Mouse (Mus musculus): ENCODE data around the gene Tango6. TPM values are rescaled to one million over a fixed set of nuclear protein-coding genes. Genes with fewer than 3 reads are reported as not detected.

Tango6 gene
- total RNA-seq, 2 experiments from 2014 or later, result 10.0 to 10.8 TPM

DNA sequence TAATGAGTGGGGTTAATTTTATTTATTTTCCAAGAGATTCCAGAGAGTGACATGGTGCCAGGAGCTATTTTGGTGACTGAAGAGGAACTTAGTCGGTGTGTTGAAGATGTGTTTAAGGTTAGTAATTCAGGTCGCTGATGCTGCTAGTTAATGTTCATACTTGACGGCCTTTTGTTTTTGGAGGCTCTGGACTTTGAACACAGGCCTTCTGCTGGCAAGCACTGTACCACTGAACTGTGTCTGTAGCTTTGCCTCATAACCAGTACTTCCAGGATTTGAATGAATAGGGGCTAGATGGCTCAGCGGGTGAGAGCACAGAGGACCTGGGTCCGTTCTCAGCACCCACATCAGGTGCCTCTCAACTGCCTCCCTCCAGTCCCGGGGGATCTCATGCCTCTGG, 17.3 kb downstream of the Tango6 start:
- DNase-seq, result no peak

DNA sequence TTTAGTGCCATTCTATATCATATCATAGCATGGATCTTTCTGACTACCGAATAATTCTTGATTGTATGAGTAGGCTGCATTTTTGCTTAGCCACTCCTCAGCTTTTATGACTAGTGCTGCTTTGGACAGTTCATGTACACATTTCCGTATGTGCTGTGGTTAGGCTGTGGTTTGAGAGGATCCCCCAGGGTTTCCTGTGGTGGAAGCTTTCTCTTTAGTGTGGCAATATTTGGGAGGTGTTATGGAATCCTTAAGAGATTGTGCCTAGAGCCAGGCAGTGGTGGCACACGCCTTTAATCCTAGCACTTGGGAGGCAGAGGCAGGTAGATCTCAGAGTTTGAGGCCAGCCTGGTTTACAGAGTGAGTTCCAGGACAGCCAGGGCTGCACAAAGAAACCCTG, 18.5 kb downstream of the Tango6 start:
- DNase-seq, result no peak

DNA sequence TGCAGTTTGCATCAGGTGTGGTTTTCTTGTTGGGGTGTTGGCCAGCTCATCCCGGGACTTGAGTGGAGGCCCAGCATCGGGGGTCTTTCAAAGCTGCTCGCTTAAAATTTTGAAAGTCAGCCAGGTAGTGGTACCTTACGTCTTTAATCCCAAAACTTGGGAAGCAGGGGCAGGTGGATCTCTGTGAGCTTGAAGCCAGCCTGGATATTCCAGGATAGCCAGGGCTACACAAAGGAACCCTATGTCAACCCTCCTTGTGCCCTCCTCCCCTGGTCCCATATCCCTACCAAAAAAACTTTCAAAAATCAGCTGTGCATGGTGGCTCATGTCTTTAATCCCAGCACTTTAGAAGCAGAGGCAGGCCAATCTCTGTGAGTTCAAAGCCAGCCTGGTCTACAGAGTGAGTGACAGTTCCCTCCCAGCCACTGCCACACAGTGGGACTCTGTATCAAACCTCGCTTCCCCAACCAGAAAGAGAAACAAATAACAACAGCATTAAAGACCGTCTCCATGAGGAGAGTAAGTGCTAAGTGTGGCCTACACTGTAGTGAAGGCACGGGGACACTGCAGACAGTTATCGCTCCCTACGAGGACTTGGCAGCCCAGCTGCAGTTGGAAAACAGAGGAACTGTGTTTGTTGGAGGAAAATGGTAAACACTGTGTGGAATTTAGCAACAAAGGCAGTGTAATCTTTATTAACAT, 21.5 kb downstream of the Tango6 start:
- no peak for DNase-seq

DNA sequence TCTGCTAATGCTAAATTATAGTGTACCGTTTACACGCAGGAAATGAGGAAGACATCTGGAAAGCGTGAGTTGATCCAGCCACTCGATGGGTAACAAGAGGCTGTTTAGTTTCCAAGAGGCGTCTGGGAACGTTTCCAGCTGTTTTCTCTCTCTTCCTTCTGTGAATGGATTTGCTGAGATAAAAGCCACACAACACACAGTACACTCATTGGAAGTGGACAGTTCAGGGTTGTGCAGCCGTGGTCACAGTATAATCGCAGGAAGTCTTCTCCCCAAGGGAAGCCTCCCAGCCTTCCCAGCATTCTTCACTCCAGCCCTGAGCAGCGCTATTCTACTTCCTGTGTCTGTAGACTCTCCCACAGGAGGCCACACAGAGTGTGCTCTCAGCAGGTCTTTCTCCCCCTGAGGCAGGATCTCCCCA, 22.0 kb downstream of the Tango6 start:
- peak; percentile 80 to 91 for DNase-seq

DNA sequence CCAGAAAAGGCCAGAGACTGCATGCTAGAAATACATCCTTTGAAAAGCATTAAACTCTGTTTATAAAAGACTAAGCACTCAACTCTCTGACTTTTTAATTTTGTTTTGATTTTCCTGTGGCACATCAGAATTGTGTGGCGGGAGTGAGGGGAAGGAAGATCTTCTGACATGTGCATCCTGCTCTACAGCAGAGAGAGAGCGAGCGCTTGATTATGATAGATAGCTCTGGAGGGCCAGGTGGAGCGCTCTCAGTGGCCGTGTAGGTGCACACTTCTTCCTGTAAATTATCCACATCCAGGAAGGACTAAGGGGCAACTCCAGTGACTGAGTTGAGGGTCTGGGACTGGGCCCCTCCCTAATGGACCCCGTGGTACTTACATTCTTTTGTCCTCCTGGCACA, 23.3 kb downstream of the Tango6 start:
- DNase-seq, result no peak

DNA sequence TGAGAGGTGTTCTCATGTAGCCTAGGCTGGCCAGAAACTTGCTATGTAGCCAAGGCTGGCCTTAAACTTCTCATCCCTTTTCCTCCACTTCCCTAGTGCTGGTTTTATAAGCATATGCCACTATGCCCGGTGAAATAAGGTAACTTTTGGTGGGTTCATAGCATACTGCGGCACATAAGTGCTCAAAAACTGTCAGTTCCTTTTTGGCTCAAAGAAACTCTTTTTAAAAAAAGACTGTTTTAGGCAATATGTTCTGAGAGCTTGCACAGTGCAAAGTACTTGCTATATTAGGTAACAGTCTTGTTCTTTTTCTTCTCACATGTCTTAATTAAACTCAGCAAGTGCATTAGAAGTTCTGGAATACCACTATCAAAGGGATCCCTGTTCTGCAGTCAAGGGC, 27.1 kb downstream of the Tango6 start:
- DNase-seq, result no peak

DNA sequence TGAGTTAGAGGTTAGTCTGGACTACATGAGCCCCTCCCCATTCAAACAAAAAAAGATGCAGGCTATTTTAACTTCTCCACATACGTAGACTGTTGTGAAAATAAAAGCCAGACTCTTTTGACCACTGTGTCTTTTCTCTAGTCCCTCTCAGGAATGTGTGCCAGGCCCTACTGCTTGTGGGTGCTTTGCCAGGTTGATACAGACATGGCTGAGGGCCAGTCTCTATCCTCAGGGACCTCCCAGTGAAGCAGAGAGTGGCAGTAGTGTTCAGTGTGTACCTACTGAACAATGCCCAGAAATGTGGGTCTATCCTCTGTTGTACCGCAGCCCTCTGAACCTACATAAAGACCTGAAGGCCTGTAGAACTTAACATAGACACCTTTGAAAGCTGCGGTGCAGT, 29.6 kb downstream of the Tango6 start:
- no peak for DNase-seq

DNA sequence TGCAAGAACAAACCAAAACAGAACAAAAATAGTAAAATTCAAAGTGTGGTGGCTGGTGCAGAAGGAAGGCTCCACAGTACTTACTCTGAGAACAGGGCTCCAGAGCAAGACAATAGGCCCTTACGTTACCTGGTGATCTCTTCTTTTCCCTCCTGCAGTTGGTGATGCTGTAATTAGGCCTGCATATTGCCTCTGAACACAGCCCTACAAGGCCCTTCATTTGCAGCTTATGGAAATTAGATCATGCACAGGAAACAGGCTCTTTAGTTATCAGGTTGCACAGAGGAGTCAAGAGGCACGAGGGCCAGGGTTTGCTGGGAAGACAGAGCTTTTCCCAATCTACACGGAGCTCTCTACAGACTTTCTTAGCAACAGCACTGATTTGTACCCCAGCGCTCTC, 31.4 kb downstream of the Tango6 start:
- no peak for DNase-seq

DNA sequence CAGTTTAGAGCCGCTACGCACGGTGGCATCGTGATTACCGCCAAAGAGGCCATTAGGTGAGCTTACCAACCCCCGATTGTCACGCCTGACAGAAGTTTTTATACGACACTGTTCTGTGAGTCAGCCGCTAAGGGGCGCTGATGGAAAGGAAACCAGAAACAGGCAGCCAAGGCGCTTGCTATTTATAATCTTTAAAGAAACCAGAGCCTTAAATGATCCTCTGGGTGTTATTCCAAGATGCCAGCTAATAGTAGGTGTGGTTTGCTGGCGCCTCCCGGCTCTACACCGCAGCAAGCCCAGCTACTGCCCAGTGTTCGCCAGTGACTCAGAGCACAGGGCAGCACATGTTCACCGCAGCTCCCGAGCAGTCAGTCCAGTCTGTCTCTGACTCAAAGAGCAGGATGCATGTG, 35.2 kb downstream of the Tango6 start:
- DNase-seq, result peak; percentile 85 to 92

DNA sequence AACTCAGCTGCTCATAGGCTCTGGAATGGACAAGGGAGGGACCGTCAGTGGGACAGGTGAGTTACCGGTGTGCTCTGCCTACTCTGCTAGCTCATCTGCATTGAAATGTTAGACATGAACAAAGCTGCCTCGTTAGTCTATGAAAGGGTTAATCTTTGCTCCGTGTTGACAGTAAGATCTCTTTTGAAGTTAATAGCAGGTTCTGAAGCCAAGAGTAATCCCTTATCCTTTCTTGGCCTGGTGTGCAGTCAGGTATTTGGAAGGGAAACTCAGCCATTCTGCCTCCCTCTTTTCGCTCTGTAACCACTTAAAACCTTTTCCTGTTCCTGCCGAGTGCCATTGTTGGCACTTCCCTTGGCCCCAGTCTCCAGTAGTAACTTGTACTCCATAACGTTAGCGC, 38.1 kb downstream of the Tango6 start:
- no peak for DNase-seq

DNA sequence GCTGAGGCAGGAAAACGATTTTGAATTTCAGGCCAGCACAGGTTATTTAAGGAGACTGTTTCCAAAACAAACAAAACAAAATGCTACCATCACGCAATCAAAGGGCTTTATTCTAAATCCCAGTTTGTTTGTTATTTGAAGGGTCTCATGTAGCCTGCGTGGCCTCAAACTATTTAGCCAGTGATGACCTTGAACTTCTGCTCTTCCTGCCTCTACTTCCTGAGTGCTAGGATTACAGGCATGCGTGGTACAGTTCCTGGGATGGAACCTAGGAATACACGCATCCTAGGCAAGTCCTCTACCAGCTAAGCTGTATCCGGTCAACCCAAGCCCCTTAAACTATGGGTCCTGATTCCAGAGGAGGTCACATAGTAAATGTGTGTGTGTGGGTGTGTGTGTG, 39.6 kb downstream of the Tango6 start:
- DNase-seq, result no peak

DNA sequence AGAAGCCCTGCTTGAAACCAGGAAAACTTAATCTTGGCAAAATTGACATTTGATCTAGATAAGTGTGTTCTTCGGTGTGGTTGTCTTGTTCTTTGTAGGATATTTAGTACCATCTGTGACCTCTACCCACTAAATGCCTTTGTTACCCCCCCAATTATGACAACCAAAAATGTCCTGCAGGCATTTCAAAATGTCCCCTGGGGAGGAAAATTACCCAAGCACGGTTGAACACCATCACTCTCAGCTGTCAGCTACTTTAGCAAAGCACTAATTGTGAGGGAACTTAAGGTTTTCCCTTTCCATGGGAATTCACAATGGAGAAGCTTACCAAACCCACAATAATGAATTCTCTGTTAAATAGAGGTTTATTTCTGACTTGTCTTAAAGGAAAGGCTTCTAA, 41.1 kb downstream of the Tango6 start:
- DNase-seq, result no peak

DNA sequence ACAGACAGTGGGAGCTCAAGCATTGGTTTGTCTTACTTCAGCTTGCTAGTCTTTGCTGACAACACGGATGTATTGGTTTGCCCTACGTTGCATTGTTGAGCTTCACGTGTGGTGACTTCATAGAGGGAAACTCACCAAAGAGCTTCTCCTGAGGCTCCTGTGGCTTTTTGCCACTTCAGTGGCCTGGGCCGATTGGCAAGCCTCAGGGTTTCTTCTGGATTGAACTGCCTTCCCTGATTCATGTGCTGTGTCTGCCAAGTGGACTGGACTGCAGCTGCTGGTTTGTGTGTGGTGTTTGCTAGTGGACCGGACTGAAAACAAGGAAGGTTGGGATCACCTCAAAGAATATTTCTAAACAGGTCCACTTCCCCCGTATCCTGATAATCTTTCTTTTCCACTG, 43.7 kb downstream of the Tango6 start:
- no peak for DNase-seq

DNA sequence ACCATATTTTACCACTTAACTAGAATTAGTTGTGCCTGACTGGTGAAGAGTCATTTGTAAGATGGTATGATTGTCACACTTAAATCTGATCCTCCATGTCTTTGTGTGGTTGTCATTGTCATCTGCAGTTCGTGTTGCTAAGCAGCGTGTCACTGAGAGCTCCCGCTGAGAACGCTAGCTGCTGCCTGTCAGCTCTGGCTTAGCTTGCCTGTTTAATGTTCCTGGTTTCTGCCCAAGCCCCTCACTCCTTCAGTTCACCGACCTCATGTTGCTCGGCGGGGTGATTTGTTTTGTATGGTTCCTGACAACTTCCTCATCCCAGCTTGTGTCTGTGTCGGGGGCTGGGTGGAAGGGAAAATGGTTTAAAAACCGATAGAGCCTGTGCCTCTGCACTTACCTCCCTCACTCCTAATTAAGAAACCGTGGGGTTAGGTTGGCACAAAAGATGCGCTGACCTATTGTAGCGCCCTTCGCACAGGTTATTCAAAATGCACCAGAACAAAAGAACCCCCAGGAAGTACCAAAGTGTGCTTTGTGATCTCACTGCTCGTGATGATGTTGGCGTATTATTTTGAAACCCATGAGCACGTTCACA, 44.5 kb downstream of the Tango6 start:
- DNase-seq, result no peak

DNA sequence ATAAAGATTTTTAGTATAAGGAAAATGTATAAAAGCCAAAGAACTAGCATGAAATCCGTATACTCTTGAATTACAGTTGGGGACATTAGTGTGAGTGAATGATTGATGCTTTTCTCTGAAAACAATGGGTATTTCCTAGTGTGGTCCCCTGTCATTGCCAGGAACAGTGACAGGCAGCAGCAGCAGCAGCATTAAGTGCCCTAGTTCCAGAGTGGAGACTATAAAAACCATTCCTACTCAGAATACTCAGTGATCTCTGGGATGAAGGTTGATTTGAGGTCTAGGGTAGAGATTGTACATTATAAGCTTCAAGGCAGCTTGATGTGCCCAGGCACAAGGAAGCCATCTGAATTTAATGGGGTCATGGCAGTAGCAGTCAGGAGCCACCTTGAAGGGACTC, 45.0 kb downstream of the Tango6 start:
- DNase-seq, result no peak

DNA sequence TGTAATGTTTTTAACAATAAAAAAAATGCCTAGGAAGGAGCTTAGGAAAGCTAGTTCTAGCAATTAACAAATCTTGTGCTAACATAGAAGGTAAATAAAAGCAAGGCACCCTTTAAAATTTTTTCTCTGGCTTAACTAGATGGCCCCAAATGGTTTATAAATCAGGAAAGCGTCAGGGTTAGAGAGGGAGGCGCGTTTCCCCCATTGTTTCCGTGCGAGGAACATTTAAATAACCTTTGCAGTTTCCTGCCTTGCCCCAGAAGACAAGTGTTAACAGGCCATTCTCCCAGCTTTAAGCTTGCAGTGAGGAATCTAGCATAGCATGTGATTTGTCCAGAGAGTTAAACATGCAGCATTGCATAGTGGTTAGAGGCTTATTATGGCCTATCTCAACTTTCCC, 50.1 kb downstream of the Tango6 start:
- peak; percentile 26 to 48 for DNase-seq

DNA sequence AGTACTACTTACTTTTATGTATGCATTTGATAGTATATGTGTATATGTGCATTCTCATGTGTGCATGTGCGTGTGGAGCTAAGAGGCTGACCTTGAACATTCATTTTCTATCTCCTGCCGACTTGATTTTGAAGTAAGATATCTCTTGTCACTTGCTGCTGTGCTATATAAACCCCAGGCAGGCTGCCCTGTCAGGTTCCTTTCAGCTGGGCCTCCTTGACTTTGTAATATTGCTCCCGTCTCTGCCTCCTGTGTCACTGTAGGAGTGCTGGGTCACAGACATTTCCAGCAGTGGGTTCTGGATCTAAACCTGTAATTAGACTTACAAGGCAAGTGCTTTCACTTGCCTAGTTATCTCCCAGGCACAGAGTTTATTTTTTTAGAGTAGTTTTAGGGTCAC, 50.8 kb downstream of the Tango6 start:
- peak; percentile 18 to 46 for DNase-seq

DNA sequence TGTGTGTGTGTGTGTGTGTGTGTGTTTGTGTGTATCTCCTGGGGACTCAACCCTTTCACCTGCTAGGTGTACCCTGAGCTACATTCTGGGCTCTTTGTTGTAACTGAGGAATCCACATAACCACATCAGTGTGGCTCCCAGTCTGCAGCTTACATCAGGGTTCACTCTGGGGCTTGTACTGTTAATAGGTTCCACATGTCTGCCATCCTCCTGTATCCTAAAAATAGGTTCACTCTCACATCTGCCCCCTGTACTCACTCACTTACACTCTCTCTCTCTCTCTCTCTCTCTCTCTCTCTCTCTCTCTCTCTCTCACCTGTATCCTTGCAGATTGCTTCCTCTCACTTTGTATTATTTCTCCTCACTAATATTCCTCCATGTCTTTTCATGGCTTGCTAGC, 51.4 kb downstream of the Tango6 start:
- DNase-seq, result peak; percentile 41 to 56

DNA sequence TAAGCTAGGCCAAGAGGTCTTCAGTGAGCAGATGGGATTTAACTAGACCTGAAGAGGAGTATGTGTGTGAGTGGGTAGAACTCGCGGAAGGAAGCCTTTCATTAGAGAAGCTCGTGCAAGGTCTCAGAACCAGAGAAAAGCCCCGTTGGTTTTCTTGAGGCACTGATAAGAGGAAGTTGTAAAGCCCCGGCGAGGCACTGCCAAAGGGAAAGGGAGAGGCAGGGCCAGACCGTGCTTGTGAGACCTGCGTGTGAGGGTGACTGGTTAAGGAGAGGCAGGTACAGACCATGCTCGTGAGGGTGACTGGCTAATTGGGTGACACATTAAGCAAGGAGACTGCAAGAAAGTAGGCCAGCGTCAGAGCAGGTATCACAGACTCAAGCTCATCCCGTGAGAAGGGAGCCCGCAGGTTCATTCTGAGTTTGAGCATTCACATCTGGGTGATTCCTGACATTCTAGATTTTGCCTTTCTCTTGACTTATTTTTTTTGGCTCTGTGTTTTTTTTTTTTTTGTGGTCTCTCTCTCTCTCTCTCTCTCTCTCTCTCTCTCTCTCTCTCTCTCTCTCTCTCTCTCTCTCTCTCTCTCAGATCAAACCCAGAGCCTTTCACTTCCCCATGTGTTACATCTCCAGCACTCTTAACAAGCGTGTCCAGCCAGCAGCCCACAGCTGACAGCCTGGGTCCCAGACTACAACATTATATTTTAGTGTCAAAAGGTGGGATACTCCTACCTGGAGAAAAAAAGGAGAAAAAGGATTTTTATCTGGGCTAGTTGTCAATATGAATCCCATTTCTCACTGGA, 54.2 kb downstream of the Tango6 start:
- no peak for DNase-seq

DNA sequence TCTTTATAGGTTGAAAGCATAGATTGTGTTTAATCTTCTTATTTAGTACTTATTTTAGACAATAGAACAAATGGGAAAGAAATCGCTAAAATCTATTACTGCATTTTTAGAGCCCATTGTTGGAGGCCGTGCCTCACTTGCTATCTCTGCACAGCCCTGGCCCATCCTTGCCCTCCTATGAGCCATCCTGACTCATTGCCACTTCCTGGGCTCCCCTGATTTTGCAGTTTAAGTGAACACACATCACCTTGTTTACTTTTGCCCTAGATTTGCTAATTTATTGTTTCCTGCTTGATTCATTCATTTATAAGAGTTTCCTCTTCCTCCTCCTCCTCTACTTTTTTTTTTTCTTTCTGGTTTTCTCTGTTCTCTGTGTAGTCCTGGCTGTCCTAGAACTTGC, 55.0 kb downstream of the Tango6 start:
- no peak for DNase-seq

DNA sequence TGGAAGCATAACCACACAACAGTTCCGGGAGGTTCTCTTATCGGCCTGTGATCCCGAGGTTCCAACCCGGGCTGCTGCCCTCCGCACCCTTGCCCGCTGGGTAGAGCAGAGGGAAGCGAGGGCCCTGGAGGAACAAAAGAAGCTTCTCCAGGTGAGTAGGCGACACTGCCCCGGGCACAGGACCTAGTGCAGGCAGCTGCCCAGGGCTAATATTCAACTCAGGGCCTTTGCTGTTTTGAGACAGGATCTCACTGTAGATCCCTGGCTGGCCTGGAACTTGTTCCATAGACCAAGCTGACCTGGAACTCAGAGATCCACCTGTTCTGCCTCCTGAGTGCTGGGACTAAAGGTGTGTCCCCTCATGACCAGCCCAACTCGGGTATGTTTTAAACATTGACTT, 59.5 kb downstream of the Tango6 start:
- DNase-seq, result no peak

DNA sequence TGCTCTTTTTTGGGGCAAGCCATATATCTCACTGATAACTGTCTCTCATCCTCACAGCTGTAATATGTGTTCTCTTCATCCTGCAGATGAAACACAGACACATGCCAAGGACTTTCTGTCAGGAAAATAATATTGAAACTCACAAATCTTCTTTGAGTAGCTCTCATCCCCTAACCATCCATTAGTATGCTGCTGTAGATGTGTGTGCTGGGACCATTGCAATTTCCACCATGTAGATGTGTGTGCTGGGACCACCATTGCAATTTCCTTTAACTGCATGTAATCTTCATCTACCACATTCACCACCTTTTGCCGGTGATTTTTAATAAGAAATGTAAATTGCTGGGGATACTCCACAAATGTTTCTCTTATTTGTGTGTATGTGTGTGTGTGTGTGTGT, 60.5 kb downstream of the Tango6 start:
- DNase-seq, result no peak

DNA sequence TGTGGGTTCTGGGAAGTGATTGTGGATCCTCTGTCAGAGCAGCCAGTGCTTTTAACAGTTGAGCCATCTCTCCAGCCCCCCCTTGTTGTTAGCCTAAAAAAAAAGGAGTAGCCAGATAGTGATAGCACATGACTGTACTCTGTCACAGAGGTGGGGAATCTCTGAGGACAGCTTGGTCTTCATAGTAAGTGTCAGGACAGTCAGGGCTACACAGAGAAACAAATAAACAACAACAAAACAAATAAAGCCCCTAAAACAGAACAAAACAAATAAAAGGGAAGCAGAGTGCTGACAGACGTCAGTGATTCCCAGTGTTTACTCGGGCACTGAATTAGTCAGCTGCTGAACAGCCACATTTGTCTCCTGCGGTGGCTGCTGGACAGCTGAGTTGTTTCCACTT, 70.6 kb downstream of the Tango6 start:
- DNase-seq, result no peak

DNA sequence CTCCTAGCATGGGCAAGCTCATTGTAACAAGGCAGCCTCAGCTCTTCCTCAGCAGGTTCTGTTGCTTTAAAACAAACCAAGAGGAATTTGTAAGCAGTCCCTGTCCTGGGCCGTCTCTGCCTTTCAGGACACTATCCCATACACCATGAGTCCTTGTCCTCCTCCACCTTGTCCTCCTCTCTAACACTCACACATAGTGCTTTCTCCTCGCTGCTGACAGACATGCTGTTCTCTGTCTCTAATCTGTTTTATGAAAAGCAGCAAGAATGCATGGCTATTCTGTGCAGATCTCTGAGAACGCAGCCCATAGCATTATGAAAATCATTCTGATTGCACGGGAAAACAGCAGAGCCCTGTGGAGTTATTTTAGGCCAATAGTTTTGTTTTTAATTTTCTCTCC, 78.4 kb downstream of the Tango6 start:
- no peak for DNase-seq

All from heart, adult 18-20 months (tissue).